Mouse (Mus musculus) brain, embryonic 14.5 days (tissue): Measurements from ENCODE around the gene Vps39. TPM values are rescaled to one million over a fixed set of nuclear protein-coding genes. Genes with fewer than 3 reads are reported as not detected.

Experiments
- DNase-seq: peaks from one replicate; pipeline ENCODE4 v3.0.0-alpha.2; 2011; ENCODE audit warnings: low read depth
- CTCF ChIP-seq: fragments of 200-500 bp; IDR thresholded peaks from 2 replicates; pipeline ENCODE4 v1.5.1; 2012; ENCODE audit warnings: inconsistent platforms, mild to moderate bottlenecking, moderate library complexity, borderline replicate concordance; ENCODE audit not compliant: insufficient read depth, insufficient read length; ENCODE audit errors: extremely low read depth
- POLR2A ChIP-seq: fragments of 200-500 bp; IDR thresholded peaks from 2 replicates; pipeline ENCODE4 v1.6.1; 2012; ENCODE audit warnings: mild to moderate bottlenecking, inconsistent platforms, borderline replicate concordance; ENCODE audit not compliant: poor library complexity, insufficient read depth, insufficient read length, severe bottlenecking; ENCODE audit errors: extremely low read depth
- polyA plus RNA-seq: library from polyadenylated mRNA; depleted of rRNA; stranded (reverse); fragments of >200 nt; gene quantifications from 2 replicates; pipeline ENCODE4 v1.2.3, GENCODE M21; 2012; rRNA removed

The Vps39 gene
- polyA plus RNA-seq, 1 experiment, result 58.7 TPM

GRCm38 (mm10) chr2:120288995-120289394 is 63.9 kb downstream of the Vps39 start, which contains the start of gene Pla2g4d:
Gene Pla2g4d, minus strand, starts transcription at chr2:120289197.
- TF ChIP-seq POLR2A (no peak), CTCF (no peak)
- no peak for DNase-seq

GRCm38 (mm10) chr2:120288401-120288800 is 64.5 kb downstream of the Vps39 start:
- DNase-seq, result no peak
- no peak for TF ChIP-seq CTCF
- TF ChIP-seq POLR2A, result no peak

- no peak for DNase-seq
- TF ChIP-seq CTCF (no peak), POLR2A (no peak)
These were observed 67.3 kb downstream of the Vps39 start for GRCm38 (mm10) chr2:120285639-120286038.

GRCm38 (mm10) chr2:120284705-120285104 is 68.2 kb downstream of the Vps39 start:
- DNase-seq, result no peak
- TF ChIP-seq CTCF (no peak), POLR2A (no peak)

- no peak for DNase-seq
- TF ChIP-seq CTCF (no peak), POLR2A (no peak)
These were observed 68.8 kb downstream of the Vps39 start for GRCm38 (mm10) chr2:120284094-120284493.

- no peak for DNase-seq
- TF ChIP-seq POLR2A (no peak), CTCF (no peak)
These were observed 69.4 kb downstream of the Vps39 start for GRCm38 (mm10) chr2:120283550-120283949.

GRCm38 (mm10) chr2:120281221-120281620 is 71.7 kb downstream of the Vps39 start:
- no peak for DNase-seq

GRCm38 (mm10) chr2:120279961-120280360 is 73.0 kb downstream of the Vps39 start:
- TF ChIP-seq CTCF, result peak; percentile 90
- no peak for TF ChIP-seq POLR2A
- peak; percentile 64 for DNase-seq

More at GRCm38 (mm10) chr2:120281221-120281620, 71.7 kb downstream of the Vps39 start:
- TF ChIP-seq CTCF (peak; percentile 13; the same call in 1 of the 2 replicates), POLR2A (no peak)

GRCm38 (mm10) chr2:120276951-120277350 is 76.0 kb downstream of the Vps39 start:
- TF ChIP-seq POLR2A, result no peak

GRCm38 (mm10) chr2:120268635-120269034 is 84.3 kb downstream of the Vps39 start:
- peak; percentile 28 for DNase-seq
- TF ChIP-seq CTCF (peak; percentile 45; the same call in 1 of the 2 replicates), POLR2A (no peak)

More at GRCm38 (mm10) chr2:120276951-120277350, 76.0 kb downstream of the Vps39 start:
- no peak for DNase-seq

Other genes with a start within 250 kb of the Vps39 start
- 5.1 and 6.4 TPM in 2 replicates for gene Ehd4, start 198.5 kb downstream of the Vps39 start, polyA plus RNA-seq
- 4.1 and 4.5 TPM in 2 replicates for gene Pla2g4e, start 107.8 kb downstream of the Vps39 start, polyA plus RNA-seq
- 0.03 TPM in 2 replicates for gene Pla2g4d, start 63.9 kb downstream of the Vps39 start, polyA plus RNA-seq
- gene Pla2g4f, start 39.0 kb downstream of the Vps39 start, polyA plus RNA-seq, result 0.07 and 0.38 TPM in 2 replicates
- gene Ganc, start 50.8 kb upstream of the Vps39 start, polyA plus RNA-seq, result 6.8 and 6.9 TPM in 2 replicates
- 17.0 and 21.1 TPM in 2 replicates for gene Tmem87a, start 51.0 kb upstream of the Vps39 start, polyA plus RNA-seq
- gene Capn3, start 102.9 kb upstream of the Vps39 start, polyA plus RNA-seq, result 1.2 and 1.3 TPM in 2 replicates
- 44.6 and 53.8 TPM in 2 replicates for gene Zfp106, start 210.7 kb upstream of the Vps39 start, polyA plus RNA-seq
- gene Snap23, start 214.5 kb upstream of the Vps39 start, polyA plus RNA-seq, result 16.0 and 20.8 TPM in 2 replicates